Mouse (Mus musculus): ENCODE measurements at regions not wholly inside any gene's neighbourhood (a gene's known extent, or its start where the extent isn't known, plus 50 kb on each side); places are given as distances from the start of the nearest gene placed in this dataset.

DNA sequence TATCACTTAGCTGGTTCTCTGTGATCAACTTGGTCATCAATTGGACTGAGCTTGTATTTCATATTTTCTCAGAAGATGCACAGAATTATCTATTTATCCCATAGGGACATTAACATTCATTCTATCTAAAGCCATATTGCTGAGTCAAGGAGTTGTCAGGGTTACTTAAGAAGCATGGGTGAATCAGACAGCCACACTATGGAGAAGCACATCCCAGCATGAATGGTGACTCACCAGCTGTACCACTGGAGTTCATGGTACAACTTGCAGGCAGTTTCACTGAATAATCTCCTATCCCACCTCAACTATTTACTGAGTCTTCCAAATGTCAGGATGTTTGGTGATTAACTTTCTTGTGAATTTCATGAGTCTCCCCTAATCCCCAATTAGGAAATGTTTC lies 678.6 kb downstream of the Gsdmc2 start:
- no peak for DNase-seq

DNA sequence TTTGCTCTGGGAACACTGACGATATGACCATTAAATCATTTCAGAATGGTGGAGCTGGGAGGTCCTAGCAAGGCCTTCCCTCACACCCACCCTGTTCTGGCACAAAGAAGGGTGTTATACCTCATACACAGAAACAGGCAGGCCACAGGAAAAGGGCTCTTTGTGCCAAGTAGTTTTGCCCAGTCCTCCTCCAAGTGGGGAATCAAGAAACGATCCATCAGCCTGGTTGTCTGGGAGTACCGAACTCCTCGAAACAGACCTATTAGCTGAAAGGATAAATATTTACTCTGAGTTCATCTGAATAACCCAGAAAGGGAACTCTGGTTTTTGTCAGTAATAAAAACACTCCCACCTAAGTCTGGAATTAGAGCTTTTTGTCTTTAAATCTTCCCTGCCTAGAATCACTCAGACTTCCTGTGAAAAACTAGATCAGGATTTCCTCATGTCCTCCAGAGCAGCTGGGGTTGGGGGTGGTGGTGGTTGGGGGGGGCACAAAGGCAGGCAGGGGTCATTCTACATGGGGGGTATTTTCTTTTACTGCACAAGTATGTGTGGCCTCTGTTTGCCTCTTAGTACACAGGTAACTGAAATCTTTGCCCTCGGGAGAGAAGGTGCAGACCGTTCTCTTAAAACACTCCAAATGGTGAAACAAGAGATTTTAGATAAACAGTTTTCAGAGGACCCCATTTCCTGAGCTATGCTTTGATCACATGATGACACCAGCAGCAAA lies 681.3 kb downstream of the Gsdmc2 start:
- DNase-seq = no peak

DNA sequence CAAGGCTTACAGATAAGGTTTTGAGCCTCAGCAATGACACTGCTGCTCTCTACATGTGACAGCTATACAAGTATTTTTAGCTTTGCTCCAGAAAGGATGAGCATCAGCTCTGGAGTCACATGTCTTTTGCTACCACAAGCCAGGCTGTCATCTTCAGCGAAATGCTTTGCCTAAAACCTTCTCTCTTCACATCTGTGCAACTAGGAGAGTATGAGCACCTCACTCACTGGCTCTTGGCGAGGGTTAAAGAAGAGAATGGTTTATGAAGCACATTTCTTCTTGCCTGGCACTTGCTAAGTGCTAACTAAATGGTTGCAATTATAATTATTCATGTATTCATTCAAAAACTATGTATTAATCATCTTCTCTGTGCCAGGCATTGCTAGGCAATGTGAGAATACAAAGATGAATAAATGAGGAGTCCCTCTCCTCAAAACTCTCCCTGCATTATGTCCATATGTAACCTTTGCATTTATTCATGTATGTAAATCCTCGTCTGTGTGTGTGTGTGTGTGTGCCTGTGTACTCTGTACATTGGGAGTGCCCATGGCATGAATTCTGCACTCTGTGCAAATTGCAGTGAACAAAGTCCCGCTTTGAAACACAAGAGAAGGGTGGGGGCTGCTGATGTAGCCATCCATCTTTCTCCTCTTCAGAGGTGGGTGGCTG lies 682.0 kb downstream of the Gsdmc2 start:
- peak; percentile 30 for DNase-seq

DNA sequence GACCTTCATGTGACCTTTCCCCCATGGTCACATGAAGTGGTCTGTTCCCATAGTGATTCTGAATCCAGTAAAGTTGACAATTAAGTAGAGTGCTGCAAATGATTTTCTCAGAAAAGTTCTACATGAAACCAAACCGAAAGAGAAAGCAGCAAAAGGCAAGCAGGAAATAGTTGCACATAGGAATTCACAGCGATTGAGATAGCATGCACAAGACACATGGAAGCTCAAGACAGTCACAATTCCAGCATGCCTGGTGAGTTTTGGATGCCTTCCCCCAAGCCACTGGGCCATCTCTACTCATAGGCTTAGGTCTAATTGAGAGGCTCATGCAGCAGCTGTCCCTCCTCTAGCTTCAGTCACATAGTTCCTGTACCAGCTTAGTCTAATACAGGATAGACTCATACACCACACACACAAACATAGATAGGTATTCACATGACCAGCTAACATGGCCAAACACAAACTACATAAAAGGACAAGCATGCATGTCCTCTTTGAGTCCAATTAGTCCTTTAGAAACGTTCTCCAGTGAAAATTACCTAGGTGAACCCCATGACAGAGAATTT lies 721.8 kb downstream of the Gsdmc2 start:
- no peak for DNase-seq

DNA sequence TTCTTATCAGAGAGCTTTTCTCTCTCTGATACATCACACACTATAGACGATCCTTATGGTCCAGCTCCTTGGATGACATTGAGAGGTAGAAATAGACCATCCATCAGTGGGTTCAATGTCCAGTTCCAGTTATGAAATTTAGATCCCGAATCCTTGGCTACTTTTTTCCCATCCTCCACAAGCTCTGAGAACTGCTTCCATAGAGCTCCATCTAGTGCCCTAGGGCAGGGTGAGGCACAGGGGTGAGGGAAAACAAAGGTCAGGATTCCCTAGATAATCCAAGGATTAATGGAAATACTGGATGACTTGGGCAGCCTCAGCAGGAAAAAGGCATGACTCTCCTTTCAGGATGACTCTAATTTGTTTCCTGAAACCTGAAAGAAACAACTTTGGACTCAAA lies 732.1 kb downstream of the Gsdmc2 start:
- peak; percentile 45 for DNase-seq

DNA sequence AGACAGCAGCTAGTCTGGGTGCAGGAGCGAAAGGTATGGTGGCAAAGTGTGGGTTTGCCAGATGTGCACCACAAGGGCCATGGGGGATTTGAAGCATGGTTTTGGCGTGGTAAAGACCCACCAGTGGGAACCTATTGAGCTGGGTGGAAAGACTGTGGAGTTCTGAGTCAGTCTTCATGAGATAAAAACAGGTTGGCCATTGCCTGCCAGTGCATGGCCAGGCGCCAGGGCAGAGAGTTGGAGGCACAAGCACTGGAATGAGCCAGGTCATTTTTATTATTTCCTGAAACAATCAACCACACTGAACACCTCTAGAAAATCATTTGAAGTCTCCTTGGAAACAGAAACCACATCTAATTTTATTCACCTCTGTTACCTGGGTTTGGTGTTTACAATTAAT lies 744.9 kb downstream of the Gsdmc2 start:
- no peak for DNase-seq

DNA sequence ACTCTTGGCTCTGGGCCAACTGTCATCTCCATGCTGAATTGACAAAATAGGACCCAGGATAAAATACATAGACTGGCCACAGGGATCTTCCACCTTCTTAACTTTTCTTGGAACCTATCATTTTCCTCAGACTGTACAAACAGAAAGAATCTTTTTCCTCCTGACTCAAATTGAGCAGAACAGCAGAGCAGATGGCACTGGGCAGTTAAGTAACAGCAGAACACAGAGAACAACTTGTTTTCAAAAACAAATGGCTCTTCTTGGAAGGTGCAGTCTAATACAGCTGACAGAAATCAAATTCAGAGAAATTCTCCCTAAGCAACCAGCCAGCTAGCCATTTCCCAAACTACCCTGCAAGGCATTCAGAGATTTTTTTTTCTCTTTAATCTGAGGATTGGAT lies 763.0 kb downstream of the Gsdmc2 start:
- DNase-seq = no peak

DNA sequence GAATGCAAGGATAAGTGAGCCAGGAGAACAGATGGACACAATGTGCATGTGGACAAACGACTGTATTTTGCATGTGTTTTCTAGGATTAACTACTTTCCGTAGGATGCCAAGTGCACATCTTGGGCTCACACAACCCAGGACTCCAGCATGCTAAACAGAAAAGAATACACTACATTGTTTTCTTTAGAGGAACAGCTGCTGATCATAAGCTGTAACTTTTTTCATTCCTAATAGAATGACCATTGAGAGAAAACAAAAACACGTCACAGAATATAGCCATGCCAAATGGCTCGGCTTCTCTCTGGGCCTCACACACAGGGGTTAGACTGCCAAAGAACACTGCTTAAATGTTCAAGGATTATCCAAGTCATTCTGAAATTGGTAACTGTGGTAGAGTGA lies 765.2 kb downstream of the Gsdmc2 start:
- DNase-seq = no peak

DNA sequence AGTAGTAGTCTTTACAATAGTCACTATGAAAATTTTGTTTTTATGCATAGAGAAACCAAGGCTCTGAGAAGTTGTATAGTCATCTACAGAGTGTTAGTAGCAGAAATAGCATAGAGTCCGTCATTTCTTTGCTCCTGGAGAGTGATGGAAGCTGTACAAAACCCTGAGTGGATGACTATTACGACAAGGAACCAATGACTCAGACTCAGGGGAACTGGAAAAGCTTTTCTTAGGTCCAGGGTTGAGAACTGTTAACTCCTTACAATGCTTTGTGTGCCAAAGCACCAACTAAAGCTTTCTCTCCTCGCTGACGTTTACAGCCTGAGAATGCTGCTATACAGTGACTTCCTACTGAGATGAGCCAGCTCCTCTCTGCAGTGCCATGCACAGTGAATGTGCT lies 773.1 kb downstream of the Gsdmc2 start:
- DNase-seq = no peak

DNA sequence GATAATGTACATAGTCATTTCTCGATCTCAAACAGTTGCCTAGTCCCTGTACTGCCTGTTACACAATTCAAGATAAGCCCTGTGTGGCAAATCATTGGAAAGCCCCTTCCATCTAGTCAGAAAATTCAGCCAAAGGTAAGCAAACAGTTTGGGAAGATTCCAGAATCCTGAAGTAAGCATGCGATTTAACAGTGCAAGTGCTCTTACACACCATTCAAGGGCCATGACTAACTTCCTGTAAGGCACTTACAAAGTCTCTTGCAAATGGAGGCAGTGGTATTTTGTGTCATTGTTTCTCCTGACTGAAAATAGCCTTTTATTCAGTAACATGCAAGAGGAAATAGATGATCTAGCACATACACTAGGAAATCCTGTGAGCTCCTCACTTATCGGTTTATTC lies 777.9 kb downstream of the Gsdmc2 start:
- no peak for DNase-seq

DNA sequence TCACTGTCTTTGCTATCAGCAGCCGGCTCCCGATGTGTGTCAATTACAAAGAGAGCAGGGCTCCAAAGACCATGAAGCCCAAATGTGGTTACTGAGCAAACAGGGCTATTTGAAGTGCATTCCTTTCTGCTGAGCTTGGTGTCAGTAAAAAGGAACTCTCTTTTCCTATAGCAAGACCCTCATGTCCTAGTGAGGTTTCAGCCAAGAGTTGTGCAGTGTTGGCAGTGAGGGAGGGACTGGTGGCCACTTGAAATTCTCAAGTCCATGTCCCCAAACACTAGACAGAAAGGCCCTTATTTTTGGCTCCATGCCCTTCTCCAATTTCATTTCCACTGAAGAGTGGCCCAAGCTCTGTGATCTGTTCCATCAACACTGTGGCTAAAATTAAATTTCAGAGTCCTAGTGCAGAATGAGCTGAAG lies 778.9 kb downstream of the Gsdmc2 start:
- no peak for DNase-seq

DNA sequence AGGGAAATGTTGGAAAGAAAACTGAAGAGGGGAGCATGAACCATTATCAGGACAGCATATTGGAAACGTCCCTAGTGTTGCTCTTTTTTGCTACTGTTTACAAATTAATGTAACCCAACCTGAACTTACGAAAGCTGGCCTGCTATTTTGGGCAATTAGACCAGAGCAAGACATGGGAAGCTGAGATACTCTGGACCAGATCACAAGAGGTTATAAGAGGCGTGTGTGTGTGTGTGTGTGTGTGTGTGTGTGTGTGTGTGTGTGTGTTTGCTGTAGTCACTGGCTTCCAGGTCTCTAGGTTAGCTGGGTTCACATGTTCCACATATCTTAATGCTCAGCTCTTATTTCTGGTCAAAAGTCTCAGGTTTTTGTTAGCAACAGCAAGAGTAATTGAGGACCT lies 783.1 kb downstream of the Gsdmc2 start:
- DNase-seq = no peak

DNA sequence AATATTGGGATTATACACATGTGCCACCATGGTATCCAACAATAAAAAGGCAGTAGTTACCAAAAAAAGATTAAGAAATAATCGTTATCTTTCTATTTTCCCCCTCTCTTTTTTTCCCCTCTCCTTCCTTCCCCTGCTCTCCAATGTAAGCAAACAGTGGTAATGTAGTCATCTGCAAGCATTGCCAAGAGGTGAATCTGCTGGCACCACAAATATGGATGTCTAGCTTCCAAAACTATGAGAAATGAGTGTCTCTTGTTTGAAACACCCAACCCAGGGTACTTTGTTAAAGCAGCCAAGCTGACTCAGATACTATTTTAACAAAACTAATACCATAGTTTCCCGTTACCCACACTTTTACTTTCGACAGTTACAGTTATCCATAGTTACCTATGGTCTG lies 784.2 kb downstream of the Gsdmc2 start:
- no peak for DNase-seq

DNA sequence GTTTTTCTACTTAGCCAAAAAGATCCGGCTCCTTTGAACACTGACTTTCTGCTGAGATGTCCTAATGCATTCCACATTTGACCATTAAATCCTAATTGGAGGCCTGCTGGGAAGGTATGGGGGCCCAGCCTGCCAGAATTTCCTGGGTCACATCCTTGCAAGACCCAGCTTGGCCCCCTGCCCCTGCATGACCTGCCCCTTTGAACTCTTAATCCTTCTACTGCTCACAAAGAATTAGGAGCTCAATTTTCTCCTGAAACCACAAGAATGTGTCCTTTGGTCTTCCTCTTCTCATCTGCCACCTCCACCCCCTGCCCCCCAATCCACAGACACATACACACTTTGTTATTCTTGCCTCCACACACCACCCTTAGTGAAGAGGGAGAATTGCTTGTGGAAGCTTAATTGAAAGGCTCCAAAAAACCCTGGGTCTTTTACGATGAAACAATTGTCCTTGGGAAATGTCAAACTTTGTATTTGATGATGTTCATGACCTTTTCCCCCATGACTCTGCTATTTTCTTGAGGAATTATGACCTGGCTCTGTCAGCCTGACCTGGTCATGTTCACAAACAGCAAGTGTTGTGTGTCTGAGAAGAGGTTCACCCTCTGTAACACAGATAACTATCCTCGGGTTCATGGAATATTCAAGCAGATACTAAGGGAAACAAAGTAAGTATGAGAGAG lies 792.3 kb downstream of the Gsdmc2 start:
- DNase-seq = peak; percentile 33

DNA sequence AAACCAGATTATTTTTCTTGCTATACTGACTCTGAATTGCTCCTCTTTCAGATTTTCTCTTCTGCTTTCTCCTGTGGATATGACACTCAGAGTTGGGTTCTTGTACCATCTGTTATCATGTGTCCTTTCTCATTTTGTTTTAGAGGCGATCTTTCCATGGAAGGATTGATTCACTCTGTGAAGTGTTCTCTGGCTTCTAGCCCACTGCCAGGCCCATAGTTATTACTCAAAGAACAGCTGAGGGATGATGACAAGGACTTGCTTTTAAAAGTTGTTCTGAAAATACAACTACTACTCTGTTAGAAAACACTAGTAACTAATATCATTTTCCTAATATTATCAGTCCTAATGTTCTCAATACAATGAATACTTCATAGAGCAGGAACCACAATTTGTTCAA lies 794.9 kb downstream of the Gsdmc2 start:
- peak; percentile 72 for DNase-seq

DNA sequence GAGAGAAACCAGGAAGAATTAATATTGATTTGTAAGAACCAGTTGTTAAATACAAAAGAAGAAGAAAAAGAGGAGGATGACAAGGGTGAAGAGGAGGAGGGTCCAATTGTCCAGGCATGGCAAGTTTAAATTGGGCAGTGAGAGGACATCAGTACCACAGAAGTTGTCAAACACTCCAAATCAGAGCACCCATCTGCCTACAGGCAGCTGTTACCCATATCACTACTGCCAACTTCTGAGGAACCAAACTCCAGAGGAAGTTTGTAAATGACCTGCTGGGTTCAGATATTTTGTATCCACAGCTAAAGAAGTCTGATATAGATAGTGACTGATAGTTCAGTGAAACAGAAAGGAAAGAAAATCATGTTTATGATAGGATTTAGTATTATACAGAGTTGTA lies 802.6 kb downstream of the Gsdmc2 start:
- no peak for DNase-seq

DNA sequence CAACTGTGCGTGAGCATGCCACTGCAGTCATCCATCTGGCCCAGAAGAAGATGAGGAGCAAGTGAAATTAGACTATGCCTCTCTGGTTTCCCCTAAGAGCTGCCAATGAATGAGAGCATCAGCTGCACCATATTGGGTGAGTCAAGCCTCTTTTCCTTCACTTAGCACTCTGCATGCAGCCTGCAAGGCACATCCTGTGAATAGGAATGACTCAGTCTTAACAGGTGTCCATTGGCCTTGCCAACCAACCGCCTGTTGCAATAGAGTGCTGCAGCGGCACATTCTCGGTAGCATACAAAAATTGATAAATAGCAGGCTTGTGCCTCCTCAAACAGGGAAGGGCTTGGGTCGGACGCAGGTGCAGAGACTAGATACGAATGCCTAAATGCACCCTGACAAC lies 808.7 kb downstream of the Gsdmc2 start:
- DNase-seq = no peak

DNA sequence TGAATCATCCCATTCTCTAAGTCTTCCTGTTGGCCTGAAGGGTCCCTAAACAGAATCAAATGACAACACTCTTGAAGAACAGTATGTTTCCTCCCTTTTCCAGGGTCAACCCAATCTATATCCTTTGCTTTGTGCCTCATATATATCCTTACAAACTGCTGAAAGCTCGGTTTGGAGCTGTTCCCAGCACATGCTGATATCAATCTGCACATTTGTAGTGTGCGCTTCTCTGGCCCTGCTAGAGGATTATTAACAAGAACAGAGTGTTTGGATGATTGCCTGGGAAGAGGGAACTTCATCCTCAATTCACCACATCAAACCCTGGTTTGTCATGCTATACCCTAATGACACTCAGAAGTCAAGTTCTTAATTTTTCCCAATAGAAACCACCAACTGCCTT lies 824.2 kb downstream of the Gsdmc2 start:
- DNase-seq = no peak

DNA sequence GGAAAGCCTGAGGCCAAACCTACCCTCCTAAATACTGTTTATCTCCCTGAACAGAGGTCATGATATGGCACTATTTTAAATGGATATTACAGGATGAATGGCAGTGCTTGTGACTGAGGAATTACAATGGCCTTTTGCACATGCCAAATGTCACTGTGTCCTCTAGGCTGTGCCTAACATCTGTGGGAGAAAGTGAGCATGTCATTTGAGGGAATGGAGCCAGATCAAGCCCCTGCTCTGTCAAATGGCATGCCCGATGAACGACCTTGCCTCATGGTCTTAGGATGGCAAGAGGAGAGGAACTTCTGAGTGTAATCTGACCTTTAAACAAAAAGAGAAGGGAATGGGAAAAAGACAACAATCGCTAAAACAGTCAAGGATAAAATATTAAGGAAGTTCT lies 827.0 kb downstream of the Gsdmc2 start:
- peak; percentile 69 for DNase-seq

DNA sequence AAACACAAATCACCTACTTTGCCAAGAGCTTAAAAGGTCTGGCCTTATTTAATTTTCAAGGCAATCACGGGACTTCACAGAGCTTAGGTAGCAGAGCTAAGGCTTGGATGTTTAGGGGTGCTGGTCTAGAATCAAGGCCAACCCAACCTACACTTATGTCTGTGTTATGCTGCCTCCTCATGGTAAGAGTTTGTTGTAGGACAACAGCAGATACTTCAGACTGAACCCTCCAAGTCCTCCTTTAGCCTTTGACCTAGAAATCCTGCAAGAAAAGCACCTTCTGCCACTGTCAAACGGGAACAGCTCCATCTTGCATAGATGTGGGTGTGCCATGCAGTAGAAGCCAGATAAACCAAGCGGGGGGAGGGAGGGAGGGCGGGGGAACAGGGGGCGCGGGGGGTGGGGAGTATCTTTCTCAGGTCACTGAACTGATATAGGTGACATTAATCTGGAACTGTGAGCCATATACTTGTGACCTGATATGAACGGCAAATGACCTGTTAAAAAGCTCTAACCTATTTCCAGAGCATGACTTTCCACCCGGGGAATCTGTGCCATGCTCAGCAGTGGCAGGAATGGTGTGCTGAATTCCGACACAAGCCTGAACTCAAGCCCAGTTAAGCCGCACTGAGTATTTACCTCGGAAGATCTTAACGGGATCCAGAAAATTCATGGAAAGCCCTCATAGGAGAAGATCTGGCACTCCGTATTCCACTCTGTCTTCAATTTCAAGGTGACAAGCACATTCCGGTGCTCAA lies 838.3 kb downstream of the Gsdmc2 start:
- peak; percentile 12 for DNase-seq

DNA sequence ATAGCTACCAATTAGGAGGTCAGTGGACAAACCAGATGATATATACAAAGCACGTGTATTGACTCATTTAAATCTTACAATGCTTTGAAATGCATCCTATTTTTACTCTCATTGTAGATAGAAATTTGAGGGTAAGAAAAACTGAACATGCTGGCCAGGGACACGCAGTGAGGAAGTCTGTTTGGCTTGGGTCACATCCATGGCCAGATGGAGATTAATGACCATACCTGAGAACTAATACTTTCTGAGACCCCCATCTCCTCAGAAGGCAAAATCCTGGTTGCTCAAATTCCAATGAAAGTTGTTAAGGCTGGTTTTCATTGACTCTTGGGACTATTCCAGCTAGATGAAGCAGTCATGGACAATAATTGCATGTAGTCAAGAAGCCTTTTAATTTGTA lies 850.3 kb downstream of the Gsdmc2 start:
- DNase-seq = no peak

DNA sequence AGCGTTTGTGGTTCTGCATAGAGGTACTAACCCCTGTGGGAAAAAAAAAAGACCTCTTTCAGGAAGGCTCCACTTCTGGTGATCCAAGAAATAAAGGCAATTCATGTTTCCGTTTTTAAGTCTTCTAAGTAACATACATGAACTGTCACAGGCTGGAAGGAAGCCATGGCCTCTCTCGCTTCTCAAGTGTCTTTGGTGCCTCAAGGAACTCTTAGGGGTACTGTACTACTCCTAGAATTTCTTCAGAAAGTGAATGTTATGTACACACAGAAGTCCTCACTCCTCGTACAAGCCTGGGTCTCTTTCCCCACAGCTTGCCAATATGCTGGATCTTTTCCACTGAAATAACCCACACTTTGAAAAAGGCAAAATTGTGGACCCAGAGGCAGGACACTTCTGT lies 858.1 kb downstream of the Gsdmc2 start:
- no peak for DNase-seq

DNA sequence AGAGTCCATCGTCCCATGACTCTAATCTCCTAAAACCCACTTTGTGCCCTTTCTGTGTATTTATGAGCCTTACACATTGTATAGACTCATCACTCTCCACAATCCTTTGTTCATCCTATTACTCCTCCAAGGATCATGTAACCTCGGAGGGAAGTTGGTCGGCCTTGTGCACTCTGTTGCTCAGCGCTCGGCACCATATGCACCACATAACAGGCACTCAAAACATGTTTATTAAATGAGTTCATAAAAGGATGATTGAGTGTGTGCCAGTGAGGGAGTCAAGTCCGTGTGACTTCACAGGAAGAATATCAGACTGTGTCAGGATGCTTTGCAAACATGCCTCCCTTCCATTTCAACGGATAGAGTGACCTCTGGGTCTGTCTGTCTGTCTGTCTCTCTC lies 858.8 kb downstream of the Gsdmc2 start:
- no peak for DNase-seq
